In genomic region chr4:119013031-119013430, GRCm38 (mm10) we compare ENCODE assay signal across 27 mouse cellular contexts. TPM values are rescaled to one million over a fixed set of nuclear protein-coding genes. Genes with fewer than 3 reads are reported as not detected.
"Had no signal": no experiment of that assay in that cellular context is flagged by ENCODE, and none has a peak within 500 bp of the region (broad histone marks: within the 10 kb centered on the region; RNA-seq: fewer than 3 reads in every experiment).

No protein-coding gene starts in this region.

- H3K9me3 ChIP-seq: limb, embryonic 10.5 days; limb, embryonic 13.5 days; midbrain, embryonic 12.5 days; midbrain, embryonic 15.5 days; neural tube, embryonic 13.5 days; stomach, embryonic 15.5 days had no signal

- H3K27me3 ChIP-seq: limb, embryonic 13.5 days; midbrain, embryonic 12.5 days; midbrain, embryonic 15.5 days; neural tube, embryonic 13.5 days; stomach, embryonic 15.5 days had no signal

- H3K4me1 ChIP-seq: midbrain, embryonic 15.5 days had no signal

- H3K9ac ChIP-seq: limb, embryonic 13.5 days; midbrain, embryonic 12.5 days; midbrain, embryonic 15.5 days; neural tube, embryonic 13.5 days; stomach, embryonic 15.5 days had no signal

- H3K4me3 ChIP-seq: layer of hippocampus, adult 2 months; limb, embryonic 10.5 days; limb, embryonic 13.5 days; midbrain, embryonic 12.5 days; midbrain, embryonic 15.5 days; myocyte; neural tube, embryonic 13.5 days; stomach, embryonic 15.5 days had no signal

- H3K4me2 ChIP-seq: limb, embryonic 13.5 days; midbrain, embryonic 12.5 days; midbrain, embryonic 15.5 days; neural tube, embryonic 13.5 days; stomach, embryonic 15.5 days had no signal

- H3K36me3 ChIP-seq: limb, embryonic 10.5 days; limb, embryonic 13.5 days; midbrain, embryonic 12.5 days; midbrain, embryonic 15.5 days; neural tube, embryonic 13.5 days; stomach, embryonic 15.5 days had no signal

- ATAC-seq: intestine, embryonic 16.5 days; midbrain, embryonic 15.5 days had no signal

- DNase-seq: kidney, adult 2 months; kidney, postnatal 25 days; layer of hippocampus, adult 9-11 months; lung, adult 2 months; retina, postnatal 1 day; right cerebral cortex, postnatal 25 days; spleen, adult 18-20 months; thymus, adult 18-20 months; thymus, postnatal 36 days had no signal

- H3K27ac ChIP-seq: kidney, postnatal 0 days; layer of hippocampus, adult 2 months; limb, embryonic 10.5 days; limb, embryonic 13.5 days; macrophage; midbrain, embryonic 12.5 days; midbrain, embryonic 15.5 days; neural tube, embryonic 13.5 days; stomach, embryonic 15.5 days had no signal

RNA-seq across cellular contexts. Expression of gene Lao1, which starts 51.7 kb away (rescaled TPM):
- total RNA-seq: left cerebral cortex, adult 18-20 months; liver, adult 2 months; megakaryocyte, adult 5-6 weeks; monocyte, adult 5-6 weeks; neutrophil, adult 5-6 weeks had no signal
- polyA plus RNA-seq: intestine, embryonic 16.5 days; kidney, adult 2 months; kidney, embryonic 14.5 days; kidney, postnatal 0 days; limb, embryonic 10.5 days; limb, embryonic 13.5 days; liver, adult 2 months; lung, adult 2 months; lung, embryonic 16.5 days; macrophage; midbrain, embryonic 12.5 days; midbrain, embryonic 15.5 days; myocyte; neural tube, embryonic 13.5 days; stomach, embryonic 15.5 days had no signal
